35 mouse cellular contexts compared by ENCODE assay signal in genomic region chr15:30145413-30145812, GRCm38 (mm10). TPM values are rescaled to one million over a fixed set of nuclear protein-coding genes. Genes with fewer than 3 reads are reported as not detected.
"Had no signal": no experiment of that assay in that cellular context is flagged by ENCODE, and none has a peak within 500 bp of the region (broad histone marks: within the 10 kb centered on the region; RNA-seq: fewer than 3 reads in every experiment).

No protein-coding gene starts in this region.

- ATAC-seq: hindbrain, embryonic 16.5 days; hindbrain, postnatal 0 days; inflammation-experienced regulatory T-cells, adult 6 months; intestine, embryonic 15.5 days; intestine, embryonic 16.5 days; intestine, postnatal 0 days had no signal

- H3K27me3 ChIP-seq: heart, embryonic 12.5 days; heart, embryonic 13.5 days; heart, embryonic 15.5 days; hindbrain, embryonic 12.5 days; hindbrain, embryonic 13.5 days; hindbrain, embryonic 15.5 days; intestine, embryonic 15.5 days had no signal

- H3K9ac ChIP-seq: heart, embryonic 12.5 days; heart, embryonic 13.5 days; heart, embryonic 15.5 days; hindbrain, embryonic 12.5 days; hindbrain, embryonic 13.5 days; hindbrain, embryonic 14.5 days; hindbrain, embryonic 15.5 days; intestine, embryonic 15.5 days had no signal

- H3K27ac ChIP-seq: heart, embryonic 13.5 days; heart, embryonic 15.5 days; hindbrain, embryonic 10.5 days; hindbrain, embryonic 12.5 days; hindbrain, embryonic 13.5 days; hindbrain, embryonic 14.5 days; hindbrain, embryonic 15.5 days; hindbrain, postnatal 0 days; intestine, embryonic 15.5 days; kidney, postnatal 0 days; layer of hippocampus, adult 2 months; left cerebral cortex, adult 2 months had no signal

- DNase-seq: heart, postnatal 10 days; heart, postnatal 14 days; heart, postnatal 36 days; heart, postnatal 4 days; kidney, adult 11 months; kidney, adult 18-20 months; kidney, adult 2 months; kidney, adult 8-10 months; kidney, adult 9 months; kidney, postnatal 10 days; kidney, postnatal 14 days; kidney, postnatal 25 days; kidney, postnatal 36 days; kidney, postnatal 4 days; layer of hippocampus, adult 9-11 months; layer of hippocampus, postnatal 36 days had no signal

- H3K36me3 ChIP-seq: heart, embryonic 12.5 days; heart, embryonic 13.5 days; heart, embryonic 15.5 days; hindbrain, embryonic 10.5 days; hindbrain, embryonic 12.5 days; hindbrain, embryonic 13.5 days; hindbrain, embryonic 15.5 days; intestine, embryonic 15.5 days had no signal

- H3K4me2 ChIP-seq: heart, embryonic 11.5 days; heart, embryonic 12.5 days; heart, embryonic 13.5 days; heart, embryonic 15.5 days; hindbrain, embryonic 12.5 days; hindbrain, embryonic 13.5 days; hindbrain, embryonic 14.5 days; hindbrain, embryonic 15.5 days; intestine, embryonic 15.5 days had no signal

- H3K4me3 ChIP-seq: heart, embryonic 12.5 days; heart, embryonic 13.5 days; heart, embryonic 15.5 days; hindbrain, embryonic 10.5 days; hindbrain, embryonic 12.5 days; hindbrain, embryonic 13.5 days; hindbrain, embryonic 15.5 days; intestine, embryonic 15.5 days; layer of hippocampus, adult 2 months; left cerebral cortex, adult 2 months had no signal

- H3K4me1 ChIP-seq: heart, embryonic 12.5 days; heart, embryonic 13.5 days; heart, embryonic 15.5 days; hindbrain, embryonic 10.5 days; hindbrain, embryonic 12.5 days; hindbrain, embryonic 13.5 days; hindbrain, embryonic 15.5 days; intestine, embryonic 15.5 days had no signal

- H3K9me3 ChIP-seq: heart, embryonic 12.5 days; heart, embryonic 13.5 days; heart, embryonic 15.5 days; hindbrain, embryonic 10.5 days; hindbrain, embryonic 12.5 days; hindbrain, embryonic 13.5 days; hindbrain, embryonic 15.5 days; intestine, embryonic 15.5 days had no signal

RNA-seq across cellular contexts. Expression of gene Ctnnd2, which starts 27.0 kb away (rescaled TPM):
- polyA plus RNA-seq: heart, postnatal 0 days had no signal
